Mouse (Mus musculus): ENCODE measurements around the gene Pou2f3.

Gene Pou2f3

GRCm38 (mm10) chr9:43083441-43084055, 126.6 kb downstream of the Pou2f3 start:
- no peak for DNase-seq (ENCODE audit: low spot score in 2 of 2)

- no peak for DNase-seq (ENCODE audit: low spot score in 2 of 2)
Measured at GRCm38 (mm10) chr9:43078711-43079110, 131.5 kb downstream of the Pou2f3 start.

- DNase-seq (ENCODE audit: low spot score in 2 of 2) = no peak
Measured at GRCm38 (mm10) chr9:43076163-43076562, 134.0 kb downstream of the Pou2f3 start.

GRCm38 (mm10) chr9:43074611-43075010, 135.6 kb downstream of the Pou2f3 start:
- DNase-seq (ENCODE audit: low spot score in 2 of 2) = no peak
